Mouse (Mus musculus) heart, adult 18-20 months (tissue): ENCODE results near the gene Notch1. TPM values are rescaled to one million over a fixed set of nuclear protein-coding genes. Genes with fewer than 3 reads are reported as not detected.

Experiments used
- DNase-seq, 2 experiments: peaks; one replicate each; pipeline ENCODE4 v3.0.0; 2021 to 2022; ENCODE audit warnings: mixed read lengths in 1 of 2
- total RNA-seq, 2 experiments: library from RNA; stranded (reverse); gene quantifications; 2 replicates each; pipeline ENCODE4 v1.2.3; 2021

Gene Notch1
- total RNA-seq, 2 experiments from 2014 or later = 29.8 to 30.5 TPM

DNA sequence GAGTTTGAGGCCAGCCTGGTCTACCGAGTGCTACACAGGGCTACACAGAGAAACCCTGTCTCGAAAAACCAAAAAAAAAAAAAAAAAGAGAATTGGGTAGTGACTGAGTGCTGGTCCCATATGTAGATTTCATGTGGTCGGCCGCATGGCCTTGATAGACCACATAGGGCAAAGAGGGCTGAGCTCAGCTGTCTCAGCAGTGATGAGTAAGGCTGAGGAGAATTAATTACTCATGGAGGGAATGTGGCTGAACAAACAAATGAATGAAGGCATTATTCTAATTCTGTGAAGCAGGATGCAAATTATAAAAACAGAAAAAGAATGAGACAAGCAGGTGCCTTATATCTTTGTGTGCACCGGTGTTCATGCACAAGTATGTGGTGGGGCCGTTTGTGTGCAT, 15.4 kb upstream of the Notch1 start:
- no peak for DNase-seq

DNA sequence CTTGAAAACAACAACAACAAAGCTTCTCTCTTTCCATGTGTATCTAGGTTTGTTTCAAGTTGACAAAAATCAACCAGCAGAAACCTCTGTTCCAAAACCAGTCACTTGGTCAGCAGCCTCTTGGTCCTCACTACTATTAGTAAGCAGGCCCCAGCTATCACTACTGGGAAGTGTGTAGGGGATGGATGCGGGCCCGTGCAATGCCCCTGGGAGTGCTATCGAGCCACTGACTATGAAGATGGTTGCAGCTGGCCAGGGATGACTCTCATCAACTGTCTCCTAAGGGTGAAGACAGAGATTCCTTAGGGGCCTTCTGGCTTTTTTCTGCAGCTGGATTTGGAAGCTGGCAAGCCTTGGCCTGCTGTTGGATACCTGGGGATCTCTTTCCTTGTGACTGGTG, 13.4 kb upstream of the Notch1 start:
- DNase-seq = peak in 1 of 2 experiments; percentile 41

DNA sequence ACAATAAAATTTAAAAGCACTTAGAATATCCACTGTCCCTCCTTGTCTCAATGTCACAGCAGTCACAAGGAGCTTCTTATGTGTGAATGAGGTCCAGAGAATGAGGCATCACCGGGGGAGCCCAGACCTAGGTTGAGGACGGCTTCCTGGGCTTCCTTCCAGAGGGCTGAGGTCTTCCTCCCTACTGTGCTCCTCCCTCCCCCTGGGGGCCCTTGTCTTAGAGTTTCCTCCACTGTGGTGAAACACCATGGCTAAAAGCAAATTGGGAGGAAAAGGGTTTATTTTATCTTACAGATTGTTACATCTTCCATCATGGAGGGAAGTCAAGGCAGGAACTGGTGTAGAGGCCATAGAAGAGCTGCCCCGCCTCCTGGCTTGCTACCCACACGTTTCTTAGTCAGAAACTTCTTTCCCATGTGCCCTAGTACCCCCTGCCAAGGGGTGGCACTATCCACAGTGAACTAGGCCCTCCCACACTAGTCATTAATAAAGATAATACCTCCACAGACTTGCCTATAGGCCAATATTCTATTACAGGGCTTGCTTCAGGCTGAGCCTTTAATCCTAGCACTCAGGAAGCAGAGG, 12.8 kb upstream of the Notch1 start:
- no peak for DNase-seq

GRCm38 (mm10) chr2:26526443-26527257, 10.2 kb upstream of the Notch1 start:
- DNase-seq = peak in 1 of 2 experiments; percentile 61

DNA sequence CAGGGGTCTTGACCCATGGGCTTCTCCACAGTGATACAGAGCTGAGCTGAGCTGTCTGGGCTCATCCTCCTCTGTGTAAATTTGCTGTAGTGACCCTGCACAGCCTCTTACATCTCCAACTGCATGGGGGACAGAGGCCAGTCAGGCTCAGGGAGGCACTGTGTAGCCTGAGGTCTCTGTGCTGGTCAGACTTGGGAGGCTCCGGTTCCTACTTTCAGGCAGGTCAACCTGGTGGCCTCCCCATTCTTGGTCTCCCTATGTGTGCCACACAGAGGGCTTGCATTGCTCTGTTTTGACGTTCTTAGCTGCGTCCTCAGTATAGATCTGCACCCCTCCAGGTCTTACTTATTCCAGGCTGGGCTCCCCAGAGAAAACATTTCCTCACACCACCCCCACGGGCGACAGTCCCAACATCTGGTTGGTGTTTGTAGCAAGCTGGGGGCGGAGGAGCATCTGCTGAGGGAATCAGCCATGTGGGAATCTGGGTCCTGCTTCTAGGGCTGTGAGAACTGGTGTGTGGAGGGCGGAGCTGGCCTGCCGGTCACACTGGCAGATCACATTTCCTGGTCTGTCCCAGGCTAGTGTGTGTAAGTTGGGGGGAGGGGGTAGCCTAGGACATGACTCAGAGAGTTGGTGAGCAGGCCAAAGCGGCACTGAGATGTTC, 9.0 kb upstream of the Notch1 start:
- peak; percentile 83 to 91 for DNase-seq

- DNase-seq = no peak
Observed at GRCm38 (mm10) chr2:26522327-26522726, 5.9 kb upstream of the Notch1 start.

DNA sequence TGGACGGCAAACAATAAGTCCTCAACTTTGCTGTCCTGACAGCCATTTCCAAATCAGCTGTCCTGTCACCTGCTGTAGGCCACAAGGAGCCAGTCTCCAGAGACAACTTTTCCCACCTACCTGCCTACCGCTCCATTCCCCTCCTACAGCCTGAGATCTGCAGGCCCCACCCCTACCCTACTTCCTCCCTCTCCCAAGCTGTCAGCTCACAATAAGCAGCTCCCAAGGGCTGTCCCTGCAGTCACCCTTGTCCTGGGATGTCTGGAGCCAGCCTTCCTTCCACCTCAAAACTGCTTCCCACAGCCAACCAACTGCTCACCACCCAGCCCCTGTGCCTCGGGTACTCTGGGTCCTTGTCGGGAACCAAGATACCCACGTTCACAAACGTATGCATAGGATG, 3.3 kb upstream of the Notch1 start:
- no peak for DNase-seq

DNA sequence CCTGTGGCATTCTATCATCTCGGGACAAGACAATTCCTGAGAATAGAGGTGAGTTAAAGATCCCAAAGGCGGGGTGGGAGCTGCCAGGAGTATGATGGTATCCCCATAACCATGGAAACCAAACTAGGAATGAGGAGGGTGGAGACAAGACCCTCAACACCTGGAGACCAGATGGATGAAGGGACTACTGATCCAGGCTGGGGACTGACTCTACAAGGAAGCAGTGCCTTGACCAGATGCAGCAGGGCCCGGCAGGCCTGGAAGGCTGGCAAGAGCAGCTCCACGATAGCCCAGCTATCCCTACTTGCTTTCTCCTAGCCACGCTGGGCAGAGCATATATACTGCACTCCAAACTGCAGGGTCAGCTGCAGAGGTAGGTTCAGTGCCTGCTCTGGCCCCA, 524 bp upstream of the Notch1 start:
- DNase-seq = no peak

DNA sequence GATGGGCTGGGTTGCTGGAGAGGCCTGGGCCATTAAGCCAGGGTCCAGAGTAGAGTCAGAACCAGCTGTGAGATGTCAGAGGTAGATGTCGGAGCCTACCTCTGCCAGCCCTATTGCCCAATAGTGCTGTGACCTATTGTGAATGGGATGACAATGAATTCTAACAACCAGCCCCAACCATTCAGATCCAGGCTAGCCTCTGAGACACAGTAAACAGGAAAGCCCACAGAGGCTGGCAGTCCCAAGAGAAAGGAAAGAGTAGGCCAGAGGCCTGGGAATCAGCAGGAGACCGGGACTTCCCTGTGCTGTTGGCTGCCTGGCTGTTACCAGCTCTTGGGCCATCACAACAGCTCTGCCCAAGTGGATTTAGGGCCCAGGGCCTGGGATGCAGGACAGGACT, 1.1 kb downstream of the Notch1 start:
- peak; percentile 72 to 77 for DNase-seq

DNA sequence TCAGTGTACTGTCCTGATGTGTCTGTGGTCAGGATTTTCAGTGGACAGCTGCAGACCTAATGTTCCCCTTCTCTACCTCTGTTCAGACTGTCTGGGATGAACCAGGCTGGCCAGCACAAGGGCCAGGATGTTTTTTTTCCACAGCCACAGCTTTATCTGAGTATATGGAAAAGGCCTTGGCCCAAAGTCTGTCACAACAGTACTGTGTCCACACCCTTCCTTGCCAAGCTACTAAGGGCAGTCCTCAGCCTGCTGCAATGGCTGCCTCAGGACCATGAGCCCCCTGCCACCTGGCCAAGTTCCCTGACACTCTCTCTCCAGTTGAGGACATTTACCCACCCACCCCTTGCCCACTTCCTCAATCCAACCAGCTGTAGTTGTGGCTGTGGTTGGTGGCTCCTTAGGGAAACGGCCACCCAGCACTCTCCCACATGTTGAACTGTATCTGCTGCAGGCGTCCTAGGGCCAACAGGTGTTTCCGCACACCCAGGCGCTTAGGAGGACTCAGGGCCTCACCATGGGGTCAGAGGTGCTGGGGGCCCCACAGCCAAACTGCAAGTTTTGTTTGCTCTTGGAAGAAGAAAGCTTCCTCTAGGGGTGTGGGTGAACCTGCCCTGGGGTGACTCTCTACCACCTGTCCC, 3.2 kb downstream of the Notch1 start:
- DNase-seq = peak in 1 of 2 experiments; percentile 55

DNA sequence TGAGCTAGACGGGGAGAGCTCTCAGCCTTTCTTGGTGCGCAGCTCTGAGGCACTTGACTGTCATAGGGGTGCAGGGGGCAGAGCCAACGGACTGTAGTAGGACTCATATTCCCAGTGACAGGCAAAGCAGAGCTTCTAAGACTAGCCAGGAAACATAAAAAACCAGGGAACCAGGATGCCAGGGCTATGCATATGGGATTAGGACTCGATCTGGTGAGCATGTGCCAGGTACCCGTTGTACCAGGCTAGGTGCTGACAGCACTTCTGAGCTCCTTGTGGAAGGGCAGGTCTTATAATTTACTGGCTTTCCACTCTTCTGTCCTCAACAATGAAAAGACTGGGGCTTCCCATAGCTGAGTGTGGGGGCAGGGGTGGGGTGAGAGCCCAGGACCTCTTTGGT, 7.8 kb downstream of the Notch1 start:
- no peak for DNase-seq

GRCm38 (mm10) chr2:26507961-26508391, 8.5 kb downstream of the Notch1 start:
- DNase-seq = peak in 1 of 2 experiments; percentile 30

DNA sequence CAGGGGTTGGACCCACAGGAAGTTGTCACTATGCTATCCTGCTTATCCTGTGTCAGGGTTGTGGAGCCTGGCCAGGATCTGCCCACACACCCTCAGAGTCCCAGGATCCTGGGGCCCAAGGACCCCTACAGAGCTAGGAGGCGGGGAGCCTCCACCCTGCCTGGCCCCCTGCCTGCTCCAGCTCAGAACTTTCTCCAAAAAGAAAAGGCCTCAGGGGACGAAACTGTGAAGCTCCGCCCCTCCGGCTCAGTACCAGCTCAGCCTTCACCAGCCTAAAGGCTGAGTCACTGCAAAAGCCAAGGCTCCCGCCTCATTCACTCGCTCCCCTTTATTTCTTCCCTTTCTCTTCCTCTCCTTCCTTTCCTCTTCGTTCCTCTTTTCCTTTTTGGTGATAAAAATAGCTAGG, 9.0 kb downstream of the Notch1 start:
- peak; percentile 86 for DNase-seq

GRCm38 (mm10) chr2:26506746-26507280, 9.7 kb downstream of the Notch1 start:
- DNase-seq = no peak

- no peak for DNase-seq
Observed at GRCm38 (mm10) chr2:26504772-26505480, 11.5 kb downstream of the Notch1 start.

DNA sequence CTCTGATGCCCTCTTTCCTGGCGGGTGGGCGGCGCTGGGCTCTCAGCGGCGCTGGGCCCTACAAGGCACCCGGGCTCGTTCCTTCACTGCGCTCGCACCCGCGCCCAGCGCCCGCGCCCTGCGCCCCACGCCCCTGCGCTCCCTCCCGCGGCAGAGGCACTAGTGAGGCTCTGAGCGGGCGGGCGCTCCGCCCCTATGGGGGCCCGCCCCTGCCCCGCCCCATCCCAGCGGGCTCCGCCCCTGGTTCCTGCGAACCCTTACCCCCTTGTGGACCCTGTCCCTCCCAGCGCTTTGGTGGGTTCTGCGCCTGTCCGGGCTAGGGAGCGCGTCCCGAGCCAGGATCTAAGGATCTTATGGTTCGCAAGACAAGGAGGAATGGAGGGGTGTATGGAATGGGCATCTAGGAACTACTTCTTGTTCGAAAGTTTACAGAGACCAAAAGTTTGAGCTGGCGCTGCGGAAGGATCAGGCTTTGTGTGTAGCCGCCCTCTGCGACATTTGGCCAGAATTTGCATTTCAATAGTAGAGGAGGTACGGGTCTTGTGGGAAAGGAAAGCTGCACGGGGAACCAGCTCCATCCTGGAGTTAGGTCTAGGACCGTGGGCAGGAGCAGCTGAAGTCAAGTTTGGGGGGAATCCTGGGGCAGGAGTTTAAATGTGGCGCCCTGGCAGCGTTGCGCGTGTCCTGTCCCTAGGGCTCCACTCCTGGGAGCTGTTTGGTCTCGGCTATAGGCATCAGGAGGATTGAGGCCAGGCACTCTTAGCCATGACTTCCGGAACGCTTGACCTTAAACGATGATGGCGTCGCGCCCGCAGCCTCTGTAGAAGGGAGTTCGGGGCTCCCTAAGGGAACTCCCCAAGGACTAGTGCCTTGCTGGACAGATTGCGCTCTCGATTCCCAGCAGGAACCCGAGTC, 12.5 kb downstream of the Notch1 start:
- DNase-seq = peak; percentile 87 to 89

DNA sequence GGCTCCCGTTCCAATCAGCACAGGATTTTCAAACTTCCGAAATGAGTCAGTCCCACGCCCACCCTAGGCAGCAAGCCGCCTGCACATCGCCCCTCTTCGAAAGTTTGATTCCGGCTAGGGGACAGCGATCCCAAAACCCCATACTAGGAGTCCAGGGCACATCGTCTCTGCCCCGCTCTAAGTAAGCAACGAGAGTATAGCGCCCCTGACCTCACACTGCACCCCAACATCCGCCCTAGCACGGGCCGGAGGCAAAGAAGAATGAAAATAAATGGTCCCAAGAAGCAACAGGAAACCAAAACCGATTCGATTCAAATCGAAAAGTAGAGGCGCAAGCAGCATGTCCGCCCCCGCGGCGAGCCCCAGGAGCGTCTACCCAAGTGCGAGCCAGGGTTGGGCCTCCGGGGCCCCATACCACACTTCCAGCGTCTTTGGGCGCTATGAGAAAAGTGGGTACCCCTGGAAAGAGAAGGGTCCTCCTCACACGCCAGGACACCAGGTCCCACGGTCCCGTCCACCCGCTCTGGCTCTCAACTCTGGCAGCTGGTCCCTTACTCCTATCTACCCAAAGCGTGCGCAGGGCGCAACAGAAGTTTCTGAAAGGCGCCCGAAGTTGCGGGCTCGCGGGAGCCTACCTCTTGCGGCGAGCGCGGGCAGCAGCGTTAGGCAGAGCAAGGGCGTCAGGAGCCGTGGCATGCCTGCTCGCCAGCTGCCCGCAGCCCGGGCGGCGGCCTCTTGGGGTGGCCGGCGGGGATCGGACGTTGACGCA, 13.4 kb downstream of the Notch1 start:
- peak; percentile 53 to 73 for DNase-seq

GRCm38 (mm10) chr2:26502299-26502862, 14.1 kb downstream of the Notch1 start:
- DNase-seq = peak; percentile 74 to 83

DNA sequence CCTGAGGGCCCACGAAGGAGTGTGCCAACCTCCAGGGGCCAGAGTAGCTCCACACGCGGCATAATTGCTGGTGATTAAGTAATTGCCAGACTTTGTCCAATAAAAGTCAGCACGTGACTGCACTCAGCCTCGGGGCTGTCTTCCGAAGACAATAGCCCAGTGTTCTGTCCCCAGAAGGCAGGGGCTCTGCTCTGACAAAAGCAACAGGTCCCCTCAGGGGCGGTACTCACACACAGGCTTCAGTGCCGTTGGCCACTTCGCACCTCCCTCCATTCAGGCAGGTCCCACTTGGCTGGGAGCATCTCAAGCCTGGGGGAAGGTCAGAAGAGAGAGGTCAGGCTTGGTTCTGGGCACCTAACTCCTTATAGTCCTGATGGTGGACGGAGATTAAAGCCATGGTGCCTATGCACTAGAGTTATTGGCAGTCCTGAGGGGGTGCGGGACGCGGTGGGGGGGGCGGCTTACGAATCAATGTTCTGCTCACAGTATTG, 14.8 kb downstream of the Notch1 start:
- no peak for DNase-seq
